Mouse (Mus musculus): ENCODE results near the gene Mycbp2. TPM values are rescaled to one million over a fixed set of nuclear protein-coding genes. Genes with fewer than 3 reads are reported as not detected.

Mycbp2 gene
- total RNA-seq, 2 experiments from 2014 or later: 27.3 to 31.8 TPM

DNA sequence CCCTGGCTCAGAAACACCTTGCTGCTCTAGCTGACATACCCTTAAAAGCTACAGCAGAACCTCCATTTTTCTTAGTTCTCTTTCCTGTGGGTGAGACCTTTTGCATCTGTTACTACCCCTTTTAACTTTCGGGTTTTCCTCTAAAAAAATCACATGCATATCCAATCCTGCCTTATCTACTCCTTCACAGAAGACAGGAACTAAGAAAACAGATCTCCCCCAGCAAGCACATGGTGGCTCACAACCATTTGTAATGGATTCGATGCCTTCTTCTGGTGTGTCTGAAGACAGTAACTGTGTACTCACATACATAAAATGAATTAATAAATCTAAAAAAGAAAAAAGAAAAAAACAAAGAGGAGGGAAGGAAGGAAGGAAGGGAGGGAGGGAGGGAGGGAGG is 87.9 kb downstream of the Mycbp2 start:
- no peak for DNase-seq

DNA sequence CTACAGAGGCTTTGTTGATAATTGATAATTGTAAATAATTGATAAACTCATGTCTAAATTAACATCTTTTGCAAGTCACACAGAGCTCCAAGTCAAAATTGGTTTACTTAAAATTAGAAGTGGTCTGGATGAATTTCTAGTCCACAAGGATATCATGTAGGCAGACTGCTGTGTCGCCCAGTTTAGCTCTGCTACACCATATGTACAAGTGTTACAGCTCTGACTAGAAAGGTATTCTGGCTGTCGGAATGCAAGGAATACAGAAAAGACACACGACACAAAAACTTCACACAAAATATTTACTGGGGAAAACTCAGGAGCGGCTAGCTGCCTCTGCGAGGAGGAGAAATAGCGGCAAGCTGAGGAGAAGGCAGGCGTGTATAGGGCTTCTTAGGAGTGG is 89.7 kb downstream of the Mycbp2 start:
- DNase-seq: no peak

DNA sequence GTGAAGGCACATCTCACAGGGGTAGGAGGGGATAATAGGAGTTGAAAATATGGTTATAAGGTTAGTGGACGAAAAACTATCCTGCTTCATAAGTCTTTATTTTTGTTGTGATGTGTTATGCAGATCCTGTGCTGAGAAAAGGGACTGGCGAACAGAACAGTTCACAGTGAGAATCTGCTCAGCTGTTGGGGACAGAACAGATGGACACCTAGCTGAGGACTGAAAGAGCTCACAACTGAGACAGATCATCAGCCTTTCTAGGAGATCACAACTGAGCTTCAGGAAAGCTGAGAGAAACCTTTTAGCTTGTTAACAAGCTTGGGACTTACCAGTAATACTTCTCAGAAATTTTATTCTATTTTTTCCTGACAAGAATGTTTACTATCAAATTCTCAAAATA is 92.3 kb downstream of the Mycbp2 start:
- no peak for DNase-seq

DNA sequence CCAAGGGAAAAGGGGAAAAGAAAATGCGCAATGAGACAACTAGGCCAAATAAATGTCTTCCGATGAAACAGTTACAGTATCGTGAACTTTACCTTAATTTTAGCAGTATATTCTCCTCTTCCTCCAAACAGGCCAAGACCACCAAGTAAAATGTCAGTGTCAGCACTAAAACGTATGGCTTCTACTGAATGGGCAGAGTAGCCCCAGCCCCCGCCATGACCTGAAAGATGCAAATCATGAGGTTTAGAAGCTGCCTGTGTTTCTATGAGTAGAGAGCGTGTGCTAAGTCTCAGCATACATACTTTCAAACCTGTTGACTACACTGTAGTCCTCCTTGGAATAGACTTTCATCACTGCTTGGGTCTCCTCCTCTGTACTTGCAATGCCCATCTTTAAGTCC is 104.6 kb downstream of the Mycbp2 start:
- DNase-seq: no peak

DNA sequence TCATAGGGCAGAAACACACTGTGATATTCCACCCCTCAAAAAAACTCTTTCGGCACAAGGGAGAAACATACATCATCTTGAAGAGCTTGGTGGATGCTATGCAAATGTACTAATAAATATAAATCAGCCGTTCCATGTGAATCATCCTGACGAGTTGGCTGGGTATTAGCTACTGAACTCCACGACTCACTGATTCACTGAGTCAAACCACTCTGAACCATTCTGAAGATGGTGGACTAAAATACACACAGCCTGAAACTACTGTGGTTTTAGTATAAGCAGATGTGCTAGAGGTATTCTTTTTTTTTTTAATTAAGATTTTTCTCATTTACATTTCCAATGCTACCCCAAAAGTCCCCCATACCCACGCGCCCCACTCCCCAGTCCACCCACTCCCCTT is 111.8 kb downstream of the Mycbp2 start:
- DNase-seq: no peak

DNA sequence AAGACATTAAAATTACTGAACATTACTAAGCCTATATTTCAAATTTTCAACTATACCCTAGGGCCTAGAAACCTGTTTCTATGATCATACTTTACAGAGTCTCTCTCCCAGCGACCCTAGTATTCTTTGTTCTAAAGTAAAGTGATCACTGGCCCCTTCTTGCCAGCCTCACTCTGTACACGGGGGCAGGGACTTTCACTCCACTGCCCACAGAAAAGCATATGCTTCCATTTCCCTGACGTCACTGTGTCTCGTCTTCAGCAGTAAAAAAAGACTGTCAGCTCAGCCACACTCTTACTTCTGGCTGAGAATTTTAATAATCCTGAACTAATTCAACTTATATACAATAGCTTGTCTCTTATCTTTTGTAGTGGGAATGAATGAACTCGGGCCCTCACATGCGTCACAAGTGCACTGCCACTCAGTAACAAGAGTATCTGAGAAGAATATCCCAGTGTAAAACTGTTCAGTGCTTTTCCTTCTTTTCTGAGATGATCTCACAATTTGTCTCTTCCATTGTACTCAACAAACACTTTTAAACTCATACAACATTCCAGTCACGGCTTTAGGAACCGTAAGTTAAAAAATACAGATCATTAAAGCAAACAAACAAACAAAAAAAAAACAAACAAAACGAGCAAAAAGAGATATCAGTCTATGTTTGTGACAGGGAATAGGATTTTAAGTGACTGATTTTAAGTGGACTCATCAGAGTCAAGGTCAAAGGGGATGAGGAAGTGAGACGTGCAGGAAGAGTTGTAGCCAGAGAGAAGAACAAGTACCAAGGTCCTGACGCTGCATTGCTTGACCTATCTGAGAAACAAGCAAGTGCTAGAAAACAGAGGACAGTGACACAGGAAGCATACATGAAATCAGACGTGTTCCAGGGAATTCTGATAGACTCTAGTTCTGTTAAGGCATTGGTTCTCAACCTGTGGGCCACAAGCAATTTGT is 112.7 kb downstream of the Mycbp2 start:
- no peak for DNase-seq

DNA sequence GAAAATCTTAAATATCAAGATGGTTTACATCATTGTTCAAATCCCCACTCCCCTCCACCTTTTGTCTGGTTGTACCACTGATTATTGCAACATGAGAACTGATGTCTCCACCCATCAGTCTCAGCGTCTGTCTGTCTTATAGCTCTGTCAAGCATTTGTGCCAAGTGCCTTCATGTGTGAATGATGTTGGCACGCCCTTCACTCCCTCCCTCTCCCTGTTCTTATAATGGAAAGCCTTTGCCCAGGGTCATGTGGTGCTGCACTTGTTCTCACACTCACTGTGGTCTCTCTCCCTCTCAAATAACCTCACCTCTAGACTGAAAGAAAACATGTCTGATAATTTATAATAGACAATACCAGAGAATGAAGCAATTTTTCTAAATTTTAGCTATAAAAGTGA is 124.3 kb downstream of the Mycbp2 start:
- DNase-seq: no peak

DNA sequence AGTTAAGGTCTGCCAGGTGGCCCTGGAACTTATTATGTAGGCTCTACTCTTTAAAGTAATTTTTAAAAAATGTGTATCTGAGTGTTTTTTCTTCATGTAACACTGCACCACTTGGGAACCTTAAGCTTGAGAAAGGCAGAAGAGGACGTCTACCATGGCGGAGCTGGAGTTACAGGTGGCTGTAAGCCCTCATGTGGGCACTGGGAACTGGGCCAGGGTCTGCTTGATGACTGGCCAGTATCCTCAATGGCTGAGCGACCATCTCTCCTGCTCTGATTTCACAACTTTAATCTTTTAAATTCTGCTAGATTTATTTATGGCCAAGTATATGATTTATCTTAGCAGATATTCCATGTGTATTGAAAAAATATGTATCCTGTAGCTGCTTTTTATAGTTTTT is 124.9 kb downstream of the Mycbp2 start:
- no peak for DNase-seq

DNA sequence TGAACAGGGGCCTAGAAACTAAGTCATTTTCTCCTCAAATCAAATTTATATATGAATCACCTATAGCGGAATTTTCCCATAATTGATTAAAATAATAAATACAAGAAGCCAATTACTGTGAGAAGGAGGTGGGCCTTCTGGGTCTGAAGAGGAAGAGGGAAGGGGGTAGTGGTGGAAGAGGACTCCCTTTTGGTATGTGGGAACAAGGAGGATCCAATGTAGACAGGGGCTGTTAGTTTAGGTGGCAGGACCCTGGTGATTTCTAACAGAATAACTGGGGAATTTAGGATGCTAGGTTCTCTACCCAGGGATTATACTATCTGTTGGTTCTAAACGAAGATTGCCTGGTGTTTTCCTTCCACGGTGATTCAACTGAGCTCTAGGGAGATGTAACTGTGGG is 130.3 kb downstream of the Mycbp2 start:
- DNase-seq: no peak

DNA sequence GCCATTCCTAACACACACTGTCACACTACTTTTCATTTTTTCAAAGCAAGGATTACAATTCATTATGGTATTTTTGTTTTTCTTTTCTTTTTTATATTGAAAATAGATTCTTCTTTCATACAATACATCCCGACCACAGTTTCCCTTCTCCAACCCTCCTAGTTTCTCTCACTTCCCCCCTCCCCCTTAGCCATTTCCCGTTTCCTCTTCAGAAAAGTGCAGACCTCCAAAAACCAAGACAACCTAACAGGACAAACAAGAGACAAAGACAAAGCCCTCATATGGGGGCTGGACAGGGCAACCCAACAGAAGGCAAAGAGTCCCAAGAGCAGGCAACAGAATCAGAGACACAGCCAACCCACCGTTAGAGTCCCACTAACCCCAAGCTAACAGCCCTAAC is 160.0 kb downstream of the Mycbp2 start:
- no peak for DNase-seq

DNA sequence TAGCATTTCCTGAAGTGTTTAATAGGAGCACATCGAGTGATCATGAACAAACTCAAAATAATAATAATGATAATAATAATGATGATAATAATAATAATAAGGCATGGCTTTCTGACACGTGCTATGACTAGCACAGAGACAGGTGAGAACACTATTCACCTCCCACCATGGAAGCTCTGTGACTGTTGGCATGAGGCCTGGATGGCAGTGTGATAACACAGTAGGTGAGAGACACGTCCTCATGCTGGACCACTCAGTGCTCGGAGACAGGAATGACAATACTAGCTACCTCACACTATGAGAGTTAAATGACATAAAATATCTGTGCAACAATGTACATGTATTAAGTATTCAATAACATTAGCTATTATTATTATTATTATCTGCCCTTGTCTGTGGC is 160.5 kb downstream of the Mycbp2 start:
- no peak for DNase-seq

DNA sequence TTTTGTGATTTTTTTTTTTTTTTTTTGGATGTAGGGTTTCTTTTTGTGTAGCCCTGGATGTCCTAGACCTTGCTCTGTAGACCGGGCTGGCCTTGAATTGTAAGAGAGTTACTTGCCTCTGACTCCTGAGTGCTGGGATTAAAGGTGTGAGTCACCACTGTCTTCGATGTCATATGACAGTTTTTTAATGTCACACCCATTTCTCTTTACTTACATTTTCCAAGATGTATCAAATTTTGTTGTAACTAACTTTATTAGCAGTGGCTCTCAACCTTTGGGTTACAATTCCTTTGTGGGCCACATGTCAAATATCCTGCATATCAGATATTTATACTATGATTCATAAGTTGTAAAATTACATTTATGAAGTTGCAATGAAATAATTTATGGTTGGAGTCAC is 166.5 kb downstream of the Mycbp2 start:
- no peak for DNase-seq

DNA sequence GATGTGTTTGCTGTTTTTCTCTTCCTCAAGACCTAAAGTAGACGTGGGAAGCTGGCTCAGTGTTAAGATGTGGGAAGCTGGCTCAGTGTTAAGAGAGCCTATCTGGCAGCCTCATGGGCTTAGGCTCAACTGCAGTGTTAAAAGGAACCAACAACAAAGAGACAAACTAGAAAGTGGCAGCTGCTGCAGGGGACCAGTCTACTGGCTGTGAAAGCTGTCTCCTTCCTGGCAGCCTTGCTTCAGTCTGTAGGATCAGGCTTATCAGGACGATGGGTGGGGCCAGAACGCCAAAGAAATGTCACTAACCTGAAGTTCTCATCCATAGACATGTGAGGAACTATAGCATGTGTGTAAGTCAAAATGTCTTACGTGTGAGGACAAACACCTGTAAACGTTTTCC is 183.7 kb downstream of the Mycbp2 start:
- no peak for DNase-seq

DNA sequence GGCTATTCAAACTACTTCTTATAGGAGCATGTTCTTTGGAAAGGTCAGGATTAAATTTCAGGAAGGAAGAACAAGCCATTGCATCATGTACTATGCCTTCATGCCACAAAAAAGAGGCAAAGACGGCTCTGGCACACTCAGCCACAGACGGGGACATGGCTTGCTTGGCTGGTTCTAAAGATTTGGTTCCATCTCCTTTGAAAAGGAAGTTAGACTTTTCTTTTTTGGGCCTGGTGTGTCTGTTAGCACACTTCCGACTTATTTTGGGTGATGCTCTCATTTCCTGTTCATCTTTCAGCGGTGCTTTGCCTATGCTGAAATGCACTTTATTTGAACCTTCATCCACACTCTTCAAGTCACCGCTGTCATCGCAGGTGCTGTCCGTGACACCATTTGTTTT is 190.9 kb downstream of the Mycbp2 start:
- no peak for DNase-seq

DNA sequence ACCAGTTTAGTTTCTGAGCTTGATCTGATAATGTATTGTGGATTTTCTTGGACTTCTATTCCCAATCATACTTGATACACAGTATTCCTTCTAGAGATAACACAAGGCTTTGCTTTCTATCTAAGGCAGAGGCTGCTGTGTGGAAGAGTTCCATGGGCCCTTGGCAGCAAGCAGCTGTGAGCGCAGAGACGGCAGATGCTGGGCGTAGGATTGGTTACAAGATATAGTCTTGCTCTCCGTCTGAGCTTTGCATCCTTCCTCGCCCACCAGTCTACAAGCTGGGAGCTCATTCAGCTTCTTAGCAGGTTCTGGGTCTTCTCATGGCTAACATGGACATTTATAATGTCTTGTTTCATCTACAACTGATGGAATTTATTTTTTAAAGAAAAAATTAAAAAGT is 196.5 kb downstream of the Mycbp2 start:
- no peak for DNase-seq

DNA sequence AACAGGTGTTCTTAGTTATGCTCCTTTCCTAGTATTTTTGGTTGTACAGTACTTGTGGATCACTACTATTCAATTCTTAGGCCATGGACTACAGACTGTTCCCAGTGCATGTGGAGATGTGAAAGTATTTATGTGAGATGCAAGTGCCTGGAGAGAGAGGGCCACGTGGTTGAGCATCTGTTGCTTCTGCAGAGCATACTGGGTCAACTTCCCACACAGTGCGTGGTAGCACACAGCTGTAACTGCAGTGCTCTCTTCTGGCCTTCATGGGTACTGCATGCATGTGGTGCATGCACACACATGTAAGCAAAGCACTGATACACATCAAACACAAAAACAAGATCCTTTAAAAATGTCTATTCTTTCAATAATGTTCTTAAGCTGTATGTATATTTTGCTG is 214.6 kb downstream of the Mycbp2 start:
- peak; percentile 24 for DNase-seq

DNA sequence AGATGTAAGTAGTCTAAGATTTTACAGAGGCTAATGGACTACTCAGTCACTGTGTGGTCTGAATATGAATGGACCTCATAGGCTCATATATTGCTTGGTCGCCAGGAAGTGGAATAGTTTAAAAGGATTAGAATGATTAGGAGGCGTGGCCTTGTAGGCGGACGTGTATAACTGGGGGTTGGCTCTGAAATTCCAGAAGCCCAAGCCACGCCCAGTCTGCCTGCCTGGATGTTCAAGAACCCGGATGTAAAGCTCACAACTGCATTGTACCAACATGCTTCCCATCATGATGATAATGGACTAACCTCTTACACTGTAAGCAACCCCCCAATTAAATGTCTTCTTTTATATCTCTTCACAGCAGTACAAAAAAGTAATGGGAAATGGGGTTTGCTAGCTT is 220.9 kb downstream of the Mycbp2 start:
- no peak for DNase-seq

DNA sequence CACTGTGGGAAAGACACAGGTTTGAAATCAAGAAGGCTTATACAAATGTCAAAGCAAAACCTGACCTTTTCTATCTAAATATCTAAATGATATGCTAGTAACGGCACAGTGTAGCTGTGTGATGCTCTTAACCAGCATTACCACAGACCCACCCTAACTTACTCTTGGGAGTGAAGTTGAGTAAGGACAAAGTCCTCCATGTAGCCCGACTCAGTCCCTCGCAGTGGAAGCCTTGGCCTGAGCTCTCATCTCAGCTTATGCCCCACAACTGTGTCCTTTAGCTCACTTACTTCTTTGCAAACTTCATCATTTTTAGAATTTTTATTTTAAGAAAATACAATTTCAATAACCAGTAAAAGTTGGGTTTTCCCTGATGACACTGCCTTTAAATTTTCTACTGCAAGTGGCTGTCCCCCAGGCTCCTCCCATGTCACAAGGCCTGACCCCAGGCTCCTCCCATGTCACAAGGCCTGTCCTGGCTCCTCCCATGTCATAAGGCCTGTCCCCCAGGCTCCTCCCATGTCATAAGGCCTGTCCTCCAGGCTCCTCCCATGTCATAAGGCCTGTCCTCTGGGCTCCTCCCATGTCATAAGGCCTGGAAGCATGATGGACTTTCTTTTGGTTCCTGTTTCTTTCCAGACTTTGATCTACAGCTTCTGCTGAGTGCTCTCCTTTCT is 231.5 kb downstream of the Mycbp2 start:
- no peak for DNase-seq

DNA sequence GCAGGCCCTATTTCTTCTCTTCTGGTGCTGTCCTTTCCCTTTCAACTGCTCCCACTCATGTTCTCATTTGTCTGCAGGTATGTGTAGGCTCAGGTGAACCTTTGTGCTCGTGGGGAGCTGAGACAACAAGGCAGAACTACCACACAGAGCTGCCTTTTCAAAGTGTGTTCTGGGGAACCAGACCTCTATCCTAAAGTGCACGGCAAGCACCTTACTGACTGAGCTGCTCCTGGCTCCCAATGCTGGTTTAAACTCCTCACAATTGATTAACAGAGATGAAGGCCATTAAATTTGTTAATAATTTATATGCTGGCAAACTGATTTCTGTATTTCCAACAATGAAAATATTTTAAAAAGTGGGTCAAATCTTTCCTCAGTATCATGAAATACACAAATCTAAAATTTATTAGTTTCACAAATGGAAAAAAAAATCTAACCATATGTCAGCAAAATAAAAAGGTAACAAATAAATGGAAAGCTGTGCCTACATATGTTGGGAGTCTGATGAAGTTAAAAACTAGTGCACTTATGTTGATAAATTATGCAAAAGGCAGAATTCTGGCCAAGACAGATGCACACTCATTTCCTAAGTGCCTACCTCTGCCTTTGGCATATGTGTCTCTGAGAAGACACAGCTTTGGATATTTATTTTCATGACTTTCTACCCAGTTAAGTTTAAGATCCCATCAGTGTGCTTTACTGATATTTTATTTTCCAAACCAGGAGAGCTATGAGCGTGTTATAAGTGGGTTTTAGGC is 233.8 kb downstream of the Mycbp2 start:
- DNase-seq: no peak

DNA sequence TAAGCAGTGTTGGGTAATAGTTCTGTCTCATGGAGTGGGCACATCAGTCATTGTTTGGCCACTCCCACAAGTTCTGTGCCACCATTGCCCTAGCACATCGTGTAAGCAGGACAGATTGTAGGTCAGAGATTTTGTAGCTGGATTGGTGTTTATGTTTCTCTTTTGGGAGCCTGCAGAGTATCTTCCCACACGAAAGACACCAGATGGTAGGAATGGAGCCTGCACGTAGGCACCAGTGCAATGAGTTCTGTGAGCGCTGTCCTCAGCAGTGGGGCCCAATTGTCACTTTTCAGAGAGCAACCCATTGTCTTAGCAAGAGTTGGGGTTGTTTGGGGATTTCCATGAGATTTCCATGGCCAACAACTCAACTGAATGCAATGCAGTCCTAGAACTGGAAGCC is 236.6 kb downstream of the Mycbp2 start:
- DNase-seq: no peak

DNA sequence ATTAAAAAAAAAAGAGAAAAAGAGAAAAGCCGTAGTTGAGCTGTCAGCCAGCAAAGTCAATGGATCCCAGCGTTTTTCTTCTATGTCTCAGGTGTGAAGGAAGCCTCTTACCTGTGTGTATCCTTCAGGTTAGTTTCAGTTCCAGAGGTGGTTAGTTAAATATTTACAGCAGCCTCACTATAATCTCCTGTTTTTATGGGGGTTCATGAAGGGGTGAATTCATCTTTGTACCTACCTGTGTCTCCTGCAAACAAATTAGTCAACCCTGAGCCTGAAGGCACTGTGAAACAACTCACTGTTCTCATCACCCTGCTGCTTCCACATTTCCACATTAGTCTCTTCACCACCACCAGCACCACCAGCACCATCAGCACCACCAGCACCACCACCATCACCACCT is 240.3 kb downstream of the Mycbp2 start:
- DNase-seq: no peak

DNA sequence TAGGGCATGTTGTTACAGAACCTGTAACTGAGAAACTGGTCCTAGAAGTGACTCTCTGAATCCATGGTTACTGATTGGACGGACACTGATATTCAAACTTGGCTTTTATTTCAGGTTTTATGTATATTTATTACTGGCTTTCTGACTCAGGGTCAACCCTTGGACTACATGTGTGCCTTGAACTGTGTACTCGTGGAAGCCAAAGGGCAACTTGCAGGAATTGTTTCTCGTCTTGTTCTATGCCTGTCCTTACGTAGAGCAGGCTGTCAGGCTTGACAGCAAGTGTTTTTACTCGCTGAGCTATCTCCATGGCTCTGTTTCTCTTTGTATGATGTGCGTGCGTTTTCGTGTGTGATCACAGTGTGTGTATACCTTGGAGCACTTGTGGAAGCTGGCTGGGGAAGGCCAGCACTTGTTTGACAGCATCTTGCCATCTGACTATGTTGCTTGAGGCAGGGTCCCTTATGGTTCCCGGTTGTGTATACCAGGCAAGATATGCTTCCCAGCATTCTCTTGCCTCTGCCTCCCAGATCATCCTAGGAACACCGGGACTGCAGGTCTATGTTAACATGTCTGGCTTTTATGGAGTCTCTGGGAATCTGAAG is 243.8 kb downstream of the Mycbp2 start:
- no peak for DNase-seq

DNA sequence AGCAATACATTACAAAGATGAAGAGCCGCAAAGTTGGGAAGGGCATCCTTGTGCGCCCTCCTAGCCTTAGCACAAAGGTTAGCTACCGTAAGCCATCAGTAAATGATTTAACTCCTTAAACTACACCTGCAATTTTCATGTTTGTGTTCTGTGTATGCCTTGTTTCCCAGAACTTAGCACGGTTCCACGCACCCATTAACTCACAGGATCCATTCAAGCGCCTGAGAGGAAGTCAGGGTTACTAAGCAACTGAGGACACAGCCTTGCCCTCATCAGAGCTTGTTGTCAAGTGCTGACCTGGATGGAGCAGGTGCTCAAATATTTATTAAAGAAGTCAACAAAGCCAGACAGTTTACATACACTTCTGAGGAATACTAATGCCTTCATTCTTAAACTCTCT is 244.4 kb downstream of the Mycbp2 start:
- DNase-seq: no peak
